Mouse (Mus musculus): ENCODE data around the gene Ccdc18.
"Not testable (repeated sequence)": the region's sequence is repeated elsewhere in the genome, so short reads cannot be mapped to it uniquely, and the experiment has no call there.

The Ccdc18 gene

DNA sequence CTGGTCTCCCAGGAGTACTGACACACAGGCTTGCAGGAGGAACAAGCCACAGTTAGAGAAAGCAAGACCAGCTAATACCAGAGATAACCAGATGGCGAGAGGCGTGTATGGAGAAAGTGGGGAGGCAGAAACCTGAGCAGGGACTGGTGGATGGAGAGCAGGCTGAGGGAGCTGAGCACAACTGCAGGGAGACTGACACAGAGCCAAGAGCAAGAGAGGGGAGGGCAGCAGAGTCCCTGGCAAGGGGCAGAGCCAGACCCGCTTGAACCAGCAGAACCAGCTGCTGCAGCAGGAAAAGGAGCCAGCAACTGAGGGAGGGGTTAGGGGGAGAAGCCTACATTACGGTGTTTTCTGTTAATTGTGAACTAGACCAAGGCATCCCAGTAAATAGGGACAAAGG is 130.0 kb downstream of the Ccdc18 start:
- no peak for DNase-seq (ENCODE audit: low spot score in 2 of 2)

DNA sequence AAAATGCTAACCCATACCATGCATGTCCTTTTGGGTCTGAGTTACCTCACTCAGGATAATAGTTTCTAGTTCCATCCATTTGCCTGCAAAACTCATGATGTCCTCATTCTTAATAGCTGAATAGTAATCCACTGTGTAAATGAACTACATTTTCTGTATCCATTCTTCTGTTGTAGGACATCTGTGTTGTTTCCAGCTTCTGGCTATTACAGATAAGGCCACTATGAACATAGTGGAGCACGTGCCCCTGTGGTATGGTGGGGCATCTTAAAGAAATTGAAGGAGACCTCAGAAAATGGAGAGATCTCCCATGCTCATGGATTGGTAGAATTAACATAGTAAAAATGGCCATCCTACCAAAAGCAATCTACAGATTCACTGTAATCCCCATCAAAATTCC is 131.1 kb downstream of the Ccdc18 start:
- DNase-seq (ENCODE audit: low spot score in 2 of 2): not testable (repeated sequence)

DNA sequence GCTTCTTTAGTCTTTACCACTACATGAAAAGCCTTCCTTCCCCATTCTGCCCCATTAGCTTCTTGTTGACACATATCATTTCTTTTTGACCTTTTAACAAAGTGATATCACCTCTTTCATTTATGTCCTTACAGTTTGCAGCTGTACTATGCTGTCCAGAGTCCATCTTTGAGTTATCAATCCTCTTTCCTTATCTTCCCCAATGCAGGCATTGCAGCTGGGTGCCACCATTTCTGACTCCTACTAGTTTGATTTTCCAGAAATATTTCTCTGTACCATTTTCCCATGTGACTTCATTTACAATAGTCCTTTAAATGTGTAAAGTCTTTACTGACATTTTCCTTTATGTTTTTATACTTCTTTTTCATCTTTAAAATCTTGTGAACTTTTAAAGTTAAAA is 134.3 kb downstream of the Ccdc18 start:
- DNase-seq (ENCODE audit: low spot score in 2 of 2): no peak

DNA sequence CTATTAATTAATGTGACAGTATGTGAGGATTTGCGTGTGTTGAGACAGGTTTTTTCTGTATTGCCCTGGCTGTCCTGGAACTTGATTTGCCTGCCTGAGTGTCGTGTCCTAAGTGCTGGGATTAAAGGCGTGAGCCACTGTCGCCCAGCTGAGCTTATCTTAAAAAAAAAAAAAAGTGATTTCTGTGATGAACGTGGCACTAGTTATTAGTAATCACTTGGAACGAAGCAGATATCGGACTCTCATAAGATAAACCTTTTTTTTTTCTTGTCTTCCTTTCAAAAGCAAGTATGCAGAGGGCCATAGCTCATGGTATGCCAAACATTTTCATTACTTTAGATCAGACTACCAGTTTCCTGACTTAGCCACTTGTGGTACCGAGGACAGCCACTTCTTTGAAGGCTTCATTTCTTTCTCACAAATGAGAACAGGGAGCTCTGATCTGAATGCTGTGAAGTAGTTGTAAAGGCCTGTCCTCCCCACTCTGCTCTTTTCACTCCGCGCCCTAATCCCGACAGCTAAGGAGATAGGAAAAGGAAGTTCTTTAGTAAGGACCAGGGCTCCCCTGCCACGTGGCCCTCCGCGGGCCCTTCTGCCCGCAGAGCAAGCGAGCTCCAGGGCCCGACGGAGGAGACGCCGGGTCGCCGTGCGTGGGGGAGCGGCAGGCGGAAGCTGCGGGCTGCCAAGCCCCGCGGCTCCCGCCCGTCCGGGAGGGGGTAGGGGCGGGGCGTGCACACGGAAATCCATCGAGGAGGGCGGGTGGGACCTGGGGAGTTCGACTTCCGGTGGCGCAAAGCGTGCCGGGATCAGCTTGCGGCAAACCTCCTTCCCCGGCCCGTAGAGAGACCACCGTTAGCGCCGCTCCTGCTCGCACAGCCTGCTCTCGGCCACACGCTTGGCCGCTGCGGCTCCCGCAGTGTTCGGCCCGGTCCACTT is 135.7 kb downstream of the Ccdc18 start, which contains the start of gene Dr1:
Dr1 (plus strand) TSS at position 771 of the 936 bp plus-strand sequence.
- DNase-seq (ENCODE audit: low spot score in 2 of 2): peak; percentile 58 to 72

DNA sequence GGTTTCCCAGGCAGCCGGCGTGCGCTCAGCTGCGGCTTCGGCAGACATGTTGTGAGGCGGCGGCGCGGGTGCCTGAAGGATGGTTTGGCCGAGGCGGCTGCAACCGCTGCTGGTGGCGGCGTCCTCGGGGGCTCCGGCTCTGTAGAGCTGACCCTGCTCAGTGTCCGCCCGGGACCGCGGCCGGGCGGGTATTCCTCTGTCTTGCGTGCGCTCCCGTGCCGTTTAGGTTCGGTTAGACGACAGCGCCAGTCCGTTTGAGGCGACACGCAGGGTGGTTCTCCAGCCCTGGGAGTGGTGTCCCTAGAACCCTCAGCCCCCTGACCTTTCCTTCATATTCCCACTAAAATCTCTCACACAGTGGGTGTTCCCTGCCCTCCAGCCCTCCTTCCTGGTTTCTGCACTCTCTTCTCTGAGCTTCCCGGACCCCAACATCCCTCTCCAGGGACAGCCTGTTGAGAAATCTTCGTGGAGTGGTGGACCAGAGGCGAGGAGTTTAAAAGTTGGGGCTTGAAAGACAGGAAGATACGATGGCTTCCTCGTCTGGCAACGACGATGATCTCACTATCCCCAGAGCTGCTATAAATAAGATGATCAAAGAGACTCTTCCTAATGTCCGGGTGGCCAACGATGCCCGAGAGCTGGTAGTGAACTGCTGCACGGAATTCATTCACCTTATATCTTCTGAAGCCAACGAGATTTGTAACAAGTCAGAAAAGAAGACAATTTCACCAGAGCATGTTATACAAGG is 136.6 kb downstream of the Ccdc18 start:
- DNase-seq (ENCODE audit: low spot score in 2 of 2): no peak

DNA sequence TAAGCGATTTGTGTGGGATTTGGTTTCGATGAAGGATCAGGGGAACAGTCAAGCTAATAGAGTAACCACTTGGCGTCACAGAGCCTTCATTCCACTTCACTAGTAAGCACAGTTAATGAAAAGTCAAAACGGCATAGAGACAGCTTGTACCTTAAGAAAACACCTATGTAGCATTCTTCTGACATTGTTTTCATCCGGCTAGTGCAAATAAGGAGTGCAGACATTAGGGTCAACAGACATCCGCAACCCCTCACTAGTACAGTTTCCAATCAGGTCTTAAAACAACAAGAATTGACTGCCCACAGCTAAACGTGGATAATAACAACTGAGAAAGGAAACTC is 137.1 kb downstream of the Ccdc18 start:
- DNase-seq (ENCODE audit: low spot score in 2 of 2): no peak

DNA sequence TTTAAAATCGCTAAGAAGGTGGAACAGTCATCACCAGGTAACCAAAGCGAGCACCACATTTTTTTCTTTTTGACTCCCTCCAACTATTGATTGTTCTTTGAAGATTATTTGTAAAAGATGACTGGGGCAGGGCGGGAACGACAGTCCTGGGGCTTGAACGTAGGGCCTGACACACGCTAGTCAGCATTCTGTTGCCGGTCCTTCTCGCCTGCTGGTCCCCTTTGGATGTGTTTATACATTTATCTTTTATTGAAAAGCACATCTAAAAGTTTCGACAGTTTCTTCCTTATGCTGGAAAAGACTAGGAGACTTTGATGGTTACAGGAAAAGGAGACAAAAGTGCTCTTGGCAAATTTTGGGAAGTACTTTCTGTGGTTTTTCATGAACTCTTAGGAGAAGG is 137.7 kb downstream of the Ccdc18 start:
- no peak for DNase-seq (ENCODE audit: low spot score in 2 of 2)

DNA sequence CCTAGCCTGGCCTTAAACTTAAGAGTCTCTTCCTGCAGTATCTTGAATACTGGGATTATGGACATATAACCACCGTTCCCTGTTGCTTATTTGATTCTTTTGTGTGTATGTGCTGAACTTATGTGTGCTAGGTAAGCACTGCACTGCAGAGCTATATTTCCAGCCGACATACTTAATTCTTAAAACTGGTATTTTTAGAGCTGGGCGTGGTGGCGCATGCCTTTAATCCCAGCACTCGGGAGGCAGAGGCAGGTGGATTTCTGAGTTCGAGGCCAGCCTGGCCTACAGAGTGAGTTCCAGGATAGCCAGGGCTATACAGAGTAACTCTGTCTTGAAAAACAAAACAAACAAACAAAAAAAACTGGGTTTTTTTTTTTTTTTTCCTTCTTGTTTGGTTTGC is 138.7 kb downstream of the Ccdc18 start:
- not testable (repeated sequence) for DNase-seq (ENCODE audit: low spot score in 2 of 2)

Data from frontal cortex, postnatal 25 days (tissue).